Mouse (Mus musculus) ES-Bruce4 (cell line): Measurements from ENCODE around the gene Cebpb. TPM values are rescaled to one million over a fixed set of nuclear protein-coding genes. Genes with fewer than 3 reads are reported as not detected.

Experiments used
- H3K27ac ChIP-seq: 2 replicates; pipeline ENCODE4 v1.5.1; 2012; ENCODE audit warnings: low read length, inconsistent platforms; ENCODE audit not compliant: insufficient read depth
- H3K27me3 ChIP-seq: 2 replicates; pipeline ENCODE4 v1.6.1; 2012; ENCODE audit warnings: mild to moderate bottlenecking, low read length, inconsistent platforms; ENCODE audit not compliant: control insufficient read depth, poor library complexity, insufficient read depth, severe bottlenecking
- H3K36me3 ChIP-seq: 2 replicates; pipeline ENCODE4 v1.6.1; 2012; ENCODE audit warnings: inconsistent platforms, mild to moderate bottlenecking, low read length, moderate library complexity; ENCODE audit not compliant: control insufficient read depth, poor library complexity, insufficient read depth, severe bottlenecking
- H3K4me1 ChIP-seq: one replicate; pipeline ENCODE4 v1.8.1; 2011; ENCODE audit warnings: low read length; ENCODE audit not compliant: control insufficient read depth, insufficient read depth
- H3K4me3 ChIP-seq: 2 replicates; pipeline ENCODE4 v1.5.1; 2011; ENCODE audit warnings: low read depth, mild to moderate bottlenecking, low read length
- H3K9ac ChIP-seq: 2 replicates; pipeline ENCODE4 v1.6.1; 2012; ENCODE audit warnings: low read depth, mild to moderate bottlenecking, inconsistent platforms; ENCODE audit not compliant: poor library complexity, severe bottlenecking
- H3K9me3 ChIP-seq: replicated peaks from 2 replicates; pipeline ENCODE4 v1.6.1; 2012; ENCODE audit warnings: mild to moderate bottlenecking, low read length, inconsistent platforms; ENCODE audit not compliant: control insufficient read depth, poor library complexity, insufficient read depth, severe bottlenecking
- CTCF ChIP-seq: IDR thresholded peaks from one replicate; pipeline ENCODE4 v1.8.1; 2011; ENCODE audit warnings: low read depth, low read length
- EP300 ChIP-seq: IDR thresholded peaks from 2 replicates; pipeline ENCODE4 v1.6.1; 2011; ENCODE audit warnings: low read depth, low read length; ENCODE audit not compliant: insufficient read depth
- POLR2A ChIP-seq: IDR thresholded peaks from one replicate; pipeline ENCODE4 v1.8.1; 2011; ENCODE audit warnings: low read length; ENCODE audit not compliant: insufficient read depth
- polyA plus RNA-seq: library from polyadenylated mRNA; stranded (reverse); fragments of >200 nt; gene quantifications from 2 replicates; pipeline ENCODE4 v1.2.4, GENCODE M21; 2011; ENCODE audit warnings: low read depth; ENCODE audit not compliant: missing spikeins, insufficient read depth, insufficient read length

Cebpb gene
- polyA plus RNA-seq, 1 experiment, result 9.2 TPM

DNA sequence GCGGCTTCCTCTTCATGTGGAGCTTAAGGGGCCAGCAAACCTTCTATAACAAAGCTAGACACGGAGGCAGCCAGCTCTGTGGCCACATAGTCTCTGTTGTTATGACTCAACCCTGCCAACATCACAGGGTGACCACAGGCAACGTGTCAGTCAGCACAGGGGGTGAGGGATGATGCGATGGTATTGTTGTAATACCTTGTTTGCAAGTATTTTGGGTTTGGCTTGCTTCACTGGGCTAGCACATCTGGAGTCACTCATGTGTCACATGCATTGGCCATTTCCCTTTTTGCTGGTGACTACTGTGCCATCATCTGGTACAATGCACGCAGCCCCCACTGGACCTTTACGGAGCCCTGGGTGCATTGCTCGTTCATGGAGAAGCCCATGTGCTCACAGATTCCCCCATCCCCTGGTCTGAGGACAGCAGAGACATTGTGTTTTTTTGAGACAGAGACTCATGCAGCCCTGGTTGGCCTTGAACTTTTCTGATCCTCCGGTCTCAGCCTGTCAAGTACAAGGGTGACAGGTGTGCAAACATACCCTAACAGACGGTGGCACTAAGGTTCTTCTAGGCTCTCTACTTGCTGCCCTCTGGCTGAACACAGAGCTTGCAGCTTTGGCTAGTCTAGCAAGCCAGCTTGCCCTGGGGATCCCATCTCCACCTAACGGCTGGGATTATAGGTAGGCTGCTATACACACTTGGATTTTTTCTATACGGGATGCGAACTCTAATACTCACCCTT is 39.3 kb upstream of the Cebpb start:
- no peak overlapping the region for H3K9ac ChIP-seq
- TF ChIP-seq POLR2A (no peak), CTCF (no peak), EP300 (no peak)

DNA sequence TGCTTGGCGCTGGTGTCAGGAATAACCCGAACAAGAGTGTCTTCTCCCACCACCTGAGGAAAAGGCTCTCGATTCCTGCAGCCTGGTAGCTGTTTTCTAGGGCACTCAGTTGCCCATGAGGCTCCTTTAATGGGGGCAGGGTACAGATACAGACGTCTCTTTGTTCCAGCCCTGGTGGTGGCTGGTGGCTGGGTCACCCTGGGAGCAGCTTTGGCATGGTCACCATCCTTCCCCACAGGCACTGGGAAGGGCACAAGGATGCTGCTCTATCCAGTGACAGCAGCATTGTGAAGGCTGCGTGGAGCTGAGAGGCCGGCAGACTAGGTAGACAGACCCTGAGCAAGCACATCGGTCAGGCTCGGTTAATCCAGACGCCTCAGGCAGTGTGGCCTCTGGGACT is 37.1 kb upstream of the Cebpb start:
- no peaks in the 10 kb centered on the region for H3K27me3 ChIP-seq
- H3K9ac ChIP-seq, result no peak overlapping the region
- no peak overlapping the region for H3K4me3 ChIP-seq
- TF ChIP-seq CTCF, result no peak
- TF ChIP-seq EP300, result no peak
- TF ChIP-seq POLR2A, result no peak
- H3K36me3 ChIP-seq, result 0 out of 2 replicates have a peak, but pooled peaks cover 3% of the 10 kb centered on the region
- H3K27ac ChIP-seq, result no peak overlapping the region
- H3K9me3 ChIP-seq, result no peaks in the 10 kb centered on the region
- H3K4me1 ChIP-seq, result no peaks in the 10 kb centered on the region

More for the DNA sequence above, 39.3 kb upstream of the Cebpb start:
- no peak overlapping the region for H3K27ac ChIP-seq
- no peaks in the 10 kb centered on the region for H3K4me1 ChIP-seq
- no peak overlapping the region for H3K4me3 ChIP-seq
- H3K9me3 ChIP-seq, result no peaks in the 10 kb centered on the region
- peaks cover 3% of the 10 kb centered on the region; the same call in 1 of the 2 replicates for H3K36me3 ChIP-seq
- H3K27me3 ChIP-seq, result no peaks in the 10 kb centered on the region

DNA sequence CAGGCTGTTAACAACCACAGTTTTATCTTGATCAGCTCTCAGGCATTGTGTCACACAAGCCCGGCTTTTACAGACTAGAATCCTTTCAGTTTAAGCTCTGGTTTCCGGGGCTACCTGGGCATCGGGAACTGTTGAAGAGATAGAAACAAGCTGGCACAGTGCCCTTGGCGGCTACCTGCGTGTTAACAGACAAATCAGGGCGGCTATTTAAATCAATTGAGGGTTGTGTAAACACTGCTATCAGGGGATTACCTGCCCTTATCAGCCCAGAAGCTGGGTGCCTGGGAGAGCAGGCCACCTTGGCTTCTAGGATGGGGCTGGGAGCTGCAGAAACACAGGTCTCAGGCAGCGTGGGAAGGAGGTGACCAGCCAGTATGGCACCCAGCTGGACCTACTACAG is 36.0 kb upstream of the Cebpb start:
- Histone ChIP-seq H3K27me3 (no peaks in the 10 kb centered on the region), H3K4me1 (no peaks in the 10 kb centered on the region), H3K4me3 (no peak overlapping the region), H3K36me3 (0 out of 2 replicates have a peak, but pooled peaks cover 3% of the 10 kb centered on the region), H3K9me3 (no peaks in the 10 kb centered on the region), H3K27ac (no peak overlapping the region), H3K9ac (no peak overlapping the region)
- TF ChIP-seq EP300 (no peak), CTCF (no peak), POLR2A (no peak)

DNA sequence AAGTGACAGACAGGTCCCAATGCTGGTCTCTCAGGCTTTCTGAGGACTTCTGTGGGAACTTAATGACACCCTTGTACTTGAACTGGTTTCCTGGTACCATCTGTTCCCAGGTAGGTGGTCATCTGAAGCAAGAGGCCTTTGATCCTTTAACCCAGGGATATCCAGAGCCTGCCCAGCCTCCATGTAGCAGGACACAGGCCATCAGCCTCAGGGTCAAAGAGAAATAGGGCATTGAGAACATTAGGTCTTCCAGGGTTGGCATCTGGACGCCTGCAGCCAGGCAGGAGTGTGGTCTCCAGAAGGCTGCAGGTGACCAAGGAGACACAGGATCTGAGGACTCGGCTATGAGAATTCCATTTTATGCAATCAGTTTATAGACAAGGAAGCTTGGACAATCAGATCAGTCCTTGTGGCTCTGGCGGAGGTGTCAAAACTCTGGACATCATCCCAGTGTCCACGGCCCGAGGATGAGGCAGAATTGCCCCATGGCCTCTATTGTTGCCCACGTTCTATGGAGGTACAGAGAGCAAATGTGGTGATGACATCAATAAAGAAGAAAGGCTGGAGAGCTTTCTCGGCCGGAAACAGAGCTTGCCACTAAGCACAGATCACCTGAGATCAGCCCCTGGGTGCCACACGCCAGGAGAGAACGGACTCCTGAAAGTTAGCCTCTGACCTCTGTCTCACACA is 33.7 kb upstream of the Cebpb start:
- TF ChIP-seq CTCF, result no peak
- TF ChIP-seq POLR2A, result no peak
- Histone ChIP-seq H3K27me3 (no peaks in the 10 kb centered on the region), H3K4me3 (no peak overlapping the region), H3K27ac (no peak overlapping the region), H3K4me1 (peaks cover 4% of the 10 kb centered on the region), H3K9ac (no peak overlapping the region), H3K36me3 (no peaks in the 10 kb centered on the region), H3K9me3 (no peaks in the 10 kb centered on the region)

DNA sequence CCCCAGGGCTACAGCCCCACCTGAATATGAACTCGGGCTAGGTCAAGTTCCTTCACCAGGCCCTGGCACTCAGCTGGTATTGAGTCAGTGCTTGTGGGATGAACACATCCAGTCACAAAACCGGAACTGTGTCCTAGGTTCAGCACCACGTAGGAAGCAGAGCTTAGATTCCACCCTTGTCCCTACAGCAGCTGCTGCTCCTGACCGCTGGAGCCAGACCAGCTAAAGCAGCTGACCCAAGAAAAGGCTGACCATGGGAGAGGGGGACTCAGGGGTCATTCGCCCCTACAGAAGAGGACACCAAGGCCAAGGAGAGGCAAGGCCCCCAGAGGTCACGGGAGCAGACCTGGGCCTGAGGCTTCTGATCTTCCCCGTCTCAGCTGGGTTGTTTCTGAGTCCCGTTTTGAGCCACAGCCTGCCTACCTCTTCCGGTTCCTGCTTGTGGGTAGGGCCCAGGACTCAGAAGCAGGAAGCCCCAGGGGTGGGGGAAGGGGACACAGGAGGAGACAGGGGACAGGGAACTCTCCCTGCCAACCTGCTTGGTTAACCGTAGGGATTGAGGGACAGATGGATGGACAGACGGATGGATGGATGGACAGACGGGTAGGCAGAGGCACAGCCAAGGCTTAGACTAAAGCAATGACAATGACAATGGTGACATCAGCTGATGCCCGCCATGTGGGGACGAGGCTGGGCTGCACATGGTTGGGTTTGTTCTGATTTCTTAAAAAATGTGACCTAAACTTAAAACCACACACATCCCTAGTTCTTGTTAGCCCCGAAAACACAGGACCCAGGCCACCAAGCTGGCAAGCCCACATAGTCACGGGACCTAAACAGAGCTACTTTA is 31.9 kb upstream of the Cebpb start:
- H3K27me3 ChIP-seq, result no peaks in the 10 kb centered on the region
- no peak for TF ChIP-seq EP300
- TF ChIP-seq CTCF, result no peak
- no peak for TF ChIP-seq POLR2A
- no peak overlapping the region for H3K27ac ChIP-seq
- H3K9me3 ChIP-seq, result no peaks in the 10 kb centered on the region
- H3K4me1 ChIP-seq, result peaks cover 4% of the 10 kb centered on the region
- H3K4me3 ChIP-seq, result no peak overlapping the region
- H3K9ac ChIP-seq, result no peak overlapping the region
- no peaks in the 10 kb centered on the region for H3K36me3 ChIP-seq
